Mouse (Mus musculus): ENCODE measurements around the gene Gse1.

The Gse1 gene

DNA sequence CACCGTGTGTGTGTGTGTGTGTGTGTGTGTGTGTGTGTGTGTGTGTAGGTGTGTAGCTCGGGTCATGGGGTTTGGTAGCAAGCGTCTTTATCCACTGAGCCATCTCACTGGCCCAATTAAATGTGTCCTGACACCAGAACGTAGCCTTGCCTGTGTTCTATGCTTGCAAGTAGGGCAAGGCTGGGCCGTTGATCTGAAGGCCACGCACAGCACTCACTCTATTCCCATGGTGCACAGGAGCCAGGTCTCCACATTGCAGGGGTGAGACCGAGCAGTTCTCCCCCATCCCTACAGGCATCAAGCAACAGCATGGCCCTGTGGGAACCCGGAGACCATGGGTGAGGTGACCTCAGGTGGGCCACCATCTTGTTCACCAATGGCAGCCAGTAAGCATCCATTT lies 194.0 kb downstream of the Gse1 start:
- no peak for DNase-seq (ENCODE audit: low spot score in 2 of 2)

DNA sequence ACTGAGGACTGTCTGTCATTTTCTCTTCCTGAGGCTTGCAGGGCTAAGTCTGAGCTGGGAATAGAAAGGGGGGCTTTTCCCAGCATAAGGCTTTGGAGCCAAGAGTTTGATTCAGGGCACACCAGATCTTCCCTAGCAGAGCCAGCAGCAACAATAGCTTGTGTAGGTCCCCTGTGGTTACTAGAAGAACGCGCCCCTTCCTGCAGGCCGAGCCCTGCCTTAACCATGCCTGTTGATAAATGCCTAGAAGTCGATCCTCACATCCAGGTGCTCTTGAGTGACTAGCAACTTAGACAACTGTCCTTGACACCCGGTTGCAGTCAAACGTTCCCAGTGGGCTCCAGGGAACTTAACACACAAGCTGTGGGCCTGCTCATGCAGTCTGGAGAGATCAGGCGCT lies 195.3 kb downstream of the Gse1 start:
- DNase-seq (ENCODE audit: low spot score in 2 of 2), result no peak

DNA sequence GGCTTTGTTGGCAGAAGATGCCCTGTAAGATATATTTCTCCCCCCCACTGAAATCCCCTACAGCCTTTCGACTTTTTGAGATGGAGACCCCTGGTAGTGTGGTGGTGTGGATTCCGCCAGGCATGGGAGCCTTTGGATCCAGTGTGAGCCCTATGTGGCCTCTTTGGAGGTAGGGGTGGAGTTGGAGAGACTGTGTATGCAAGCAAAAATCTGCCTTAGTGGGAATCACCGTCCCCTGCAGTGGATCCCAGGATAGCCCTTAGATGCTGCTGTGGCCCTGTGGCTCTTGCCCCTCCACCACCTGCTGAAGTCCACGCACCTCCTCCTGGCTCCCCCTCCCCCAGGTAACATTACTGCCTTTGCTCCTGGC lies 196.6 kb downstream of the Gse1 start:
- DNase-seq (ENCODE audit: low spot score in 2 of 2), result no peak

DNA sequence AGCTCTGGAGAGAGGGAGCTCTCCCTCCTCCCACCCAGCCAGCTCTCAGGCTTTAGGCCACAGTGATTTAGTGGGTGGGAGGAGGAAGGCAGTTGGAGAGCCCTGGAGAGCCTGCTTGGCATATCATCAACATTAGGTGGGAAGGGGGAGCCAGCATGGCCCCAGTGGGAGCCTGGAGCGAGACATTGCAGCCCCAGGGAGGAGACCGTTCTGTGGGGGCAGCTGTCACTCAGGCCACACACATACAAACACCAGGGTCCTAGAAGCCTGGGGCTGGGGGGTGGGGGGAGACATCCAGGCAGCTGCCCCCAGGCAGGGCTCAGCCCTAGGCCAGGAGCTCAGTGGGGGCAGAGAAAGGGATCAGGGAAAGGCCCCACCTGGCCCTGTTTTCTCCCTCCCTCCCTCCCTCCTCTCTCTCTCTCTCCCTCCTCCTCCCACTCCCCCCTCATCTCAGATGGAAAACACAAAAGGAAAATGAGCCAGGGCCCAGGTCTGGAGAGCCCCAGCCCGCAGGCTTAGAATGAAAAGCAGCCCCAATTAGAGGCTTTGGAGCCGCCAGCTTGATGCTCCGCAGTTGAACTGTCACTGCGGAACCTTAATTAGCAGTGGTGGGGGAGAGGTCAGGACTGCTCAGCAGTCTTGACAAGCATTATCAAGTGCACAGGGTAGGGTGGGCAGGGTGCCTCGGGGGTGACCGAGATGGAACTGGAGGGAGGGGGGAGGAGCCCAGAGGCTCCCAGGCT lies 197.1 kb downstream of the Gse1 start:
- DNase-seq (ENCODE audit: low spot score in 2 of 2), result no peak

DNA sequence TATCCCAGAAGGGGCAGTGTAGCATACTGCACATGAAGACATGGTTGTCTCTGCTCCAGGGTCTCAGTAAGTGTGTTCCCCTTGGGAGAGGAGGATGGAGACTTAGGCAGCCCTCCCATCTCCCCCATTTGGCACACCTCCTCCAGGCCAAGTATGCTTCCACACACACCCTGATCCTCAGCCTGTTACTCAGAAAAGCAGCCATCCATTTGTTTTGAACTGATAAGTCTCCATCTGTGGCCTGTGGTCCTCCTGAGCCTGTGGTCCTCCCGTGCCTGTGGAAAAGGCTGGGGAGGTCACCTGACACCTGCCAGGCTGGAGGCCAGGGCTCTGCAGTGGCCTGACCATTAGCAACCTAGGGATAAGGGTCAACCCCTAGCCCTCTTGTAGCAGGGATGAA lies 197.8 kb downstream of the Gse1 start:
- no peak for DNase-seq (ENCODE audit: low spot score in 2 of 2)

DNA sequence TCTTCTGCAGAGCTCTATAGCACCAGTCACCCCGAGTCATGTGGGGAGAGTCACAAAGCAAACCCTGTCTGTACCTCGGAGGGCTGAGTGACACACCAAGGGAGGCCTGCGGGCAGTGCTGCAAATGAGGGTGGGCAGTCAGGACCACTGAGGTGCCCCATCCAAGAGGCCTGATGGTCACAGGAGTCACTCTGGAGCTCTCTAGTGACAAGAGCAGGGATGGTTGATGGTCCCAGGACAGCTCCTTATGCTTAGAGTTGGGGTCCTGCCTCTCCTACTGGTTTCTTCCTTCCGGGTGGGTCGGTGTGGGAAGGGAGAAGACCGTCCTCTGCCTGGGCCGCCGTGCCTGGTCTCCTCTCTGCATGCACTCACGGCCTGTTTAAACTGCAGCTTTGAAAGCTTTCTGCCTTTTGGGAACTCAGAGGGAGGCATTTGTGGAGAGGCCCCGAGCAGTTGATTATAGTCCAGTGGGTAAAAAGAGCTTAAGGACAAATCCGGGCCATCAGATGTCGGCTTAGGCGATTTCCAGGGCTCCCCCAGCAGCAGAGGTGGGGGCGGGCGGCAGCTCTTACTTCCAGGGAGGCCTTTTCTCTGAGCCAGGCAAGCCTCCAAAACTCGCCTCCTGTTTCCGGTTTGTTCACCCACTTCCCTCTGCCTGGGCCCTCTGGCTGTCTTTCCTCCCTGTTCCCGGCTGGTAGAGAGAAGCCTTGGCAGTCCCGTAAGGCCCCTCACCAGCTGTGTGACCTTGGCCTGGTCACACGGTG lies 198.5 kb downstream of the Gse1 start:
- peak; percentile 50 for DNase-seq (ENCODE audit: low spot score in 2 of 2)

DNA sequence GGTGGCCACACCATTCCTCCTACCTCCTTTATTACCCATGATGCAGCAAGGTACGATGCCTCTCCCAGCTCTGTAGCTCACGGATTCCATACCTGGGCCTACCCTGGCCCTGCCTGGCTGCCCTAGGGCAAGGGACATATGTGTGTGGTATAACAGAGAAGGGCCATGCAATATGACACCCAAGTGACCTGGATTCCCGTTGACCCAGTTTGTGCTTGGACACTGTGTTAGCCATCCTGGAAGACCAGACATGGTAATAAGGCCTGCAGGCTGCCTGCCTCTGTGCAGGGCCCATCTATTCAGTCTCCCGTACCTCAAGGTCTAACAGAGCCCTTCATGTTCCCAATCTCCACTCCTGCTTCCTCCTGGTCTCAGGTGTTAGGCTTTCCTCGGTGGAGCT lies 200.2 kb downstream of the Gse1 start:
- DNase-seq (ENCODE audit: low spot score in 2 of 2), result no peak

DNA sequence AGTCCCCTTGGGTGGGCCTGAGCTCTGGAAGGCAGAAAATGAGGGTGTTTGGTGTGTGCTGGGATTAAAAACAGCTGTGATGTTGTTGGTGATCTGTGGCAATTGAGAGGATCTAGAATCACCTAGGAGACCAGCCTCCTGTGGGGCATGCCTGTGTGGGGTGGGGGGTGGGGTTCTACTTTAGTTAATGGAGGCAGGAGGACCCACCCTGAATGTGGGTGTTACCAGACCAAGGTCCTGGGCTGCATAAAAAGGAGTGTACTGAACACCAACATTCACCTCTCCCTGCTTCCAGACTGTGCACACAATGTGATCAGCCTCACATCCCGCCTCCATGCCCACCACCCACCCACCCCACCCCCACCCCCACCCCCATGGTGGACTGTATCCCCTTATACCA lies 200.9 kb downstream of the Gse1 start:
- no peak for DNase-seq (ENCODE audit: low spot score in 2 of 2)

DNA sequence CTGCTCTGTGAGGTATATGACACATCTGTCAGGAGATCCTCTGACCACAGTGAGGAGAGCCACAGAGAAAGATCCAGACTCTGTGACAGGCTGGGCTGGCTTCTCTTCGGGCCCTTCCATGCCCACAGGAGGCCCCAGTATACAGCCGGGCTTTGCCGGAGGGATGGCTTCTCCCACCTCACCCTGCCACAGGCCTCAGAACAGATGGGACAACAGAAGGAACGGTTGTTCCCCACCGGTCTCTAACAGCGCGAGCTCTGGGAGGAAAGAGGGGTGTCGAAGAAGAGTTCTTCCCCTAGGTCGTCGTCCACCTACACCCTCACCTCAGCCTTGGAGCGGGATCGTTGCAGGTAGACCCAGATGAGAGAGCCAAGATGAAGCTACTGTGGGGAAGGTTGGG lies 202.8 kb downstream of the Gse1 start:
- no peak for DNase-seq (ENCODE audit: low spot score in 2 of 2)

DNA sequence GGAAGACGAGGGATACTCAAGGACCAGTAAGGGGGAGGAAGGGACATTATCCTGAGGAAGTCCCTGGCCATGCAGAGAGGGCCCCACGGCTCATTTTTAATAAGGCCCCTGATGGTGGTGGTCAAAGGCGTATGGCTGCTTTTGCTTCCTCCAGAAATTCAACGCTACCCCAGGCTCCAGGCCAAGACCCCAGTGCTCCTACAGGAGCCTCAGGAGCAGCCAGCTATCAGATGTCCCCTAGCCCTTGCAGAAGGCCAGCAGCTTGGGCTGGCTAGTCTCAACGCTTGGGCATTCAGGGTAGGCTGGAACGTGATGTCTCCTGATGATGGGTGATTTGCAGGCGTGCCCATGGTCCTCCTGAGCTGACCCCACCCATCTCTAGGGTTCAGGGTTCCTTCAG lies 204.2 kb downstream of the Gse1 start:
- no peak for DNase-seq (ENCODE audit: low spot score in 2 of 2)

DNA sequence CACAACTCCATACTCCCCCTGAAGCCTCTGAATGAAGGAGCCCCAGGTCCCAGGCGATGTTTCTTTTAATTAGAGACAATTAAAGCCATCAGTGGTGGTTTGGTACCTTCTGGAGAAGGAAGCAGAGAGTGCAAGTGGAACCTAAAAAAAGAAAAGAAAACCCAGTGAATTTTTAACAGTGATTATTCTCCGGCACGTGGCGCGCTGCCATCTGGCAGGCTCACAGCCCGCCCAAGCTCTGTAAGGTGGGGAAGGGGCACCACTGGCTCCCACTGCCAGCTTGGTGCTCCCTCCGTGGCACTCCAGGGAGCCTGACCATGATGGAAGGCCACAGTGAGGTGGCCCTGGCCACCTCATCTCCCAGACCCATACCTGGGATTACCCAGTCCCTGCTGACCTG lies 204.9 kb downstream of the Gse1 start:
- DNase-seq (ENCODE audit: low spot score in 2 of 2), result no peak

DNA sequence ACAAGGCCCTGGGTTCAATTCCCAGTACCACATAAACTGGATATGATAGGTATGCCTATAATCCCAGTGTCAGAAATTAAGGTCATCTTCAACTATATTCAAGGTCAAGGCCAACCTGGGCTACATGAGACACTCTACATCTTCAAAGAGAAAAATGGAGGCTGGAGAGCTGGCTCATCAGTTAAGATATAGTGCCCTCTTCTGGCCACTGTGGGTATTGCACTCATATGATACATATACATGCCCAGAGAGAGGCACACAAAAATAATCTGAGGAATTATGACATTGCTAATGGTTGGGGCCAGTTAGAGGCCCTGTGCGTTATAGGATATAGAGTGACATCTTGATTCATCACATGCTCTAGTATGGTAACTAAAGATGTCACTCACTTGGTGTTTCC lies 205.5 kb downstream of the Gse1 start:
- DNase-seq (ENCODE audit: low spot score in 2 of 2), result no peak

DNA sequence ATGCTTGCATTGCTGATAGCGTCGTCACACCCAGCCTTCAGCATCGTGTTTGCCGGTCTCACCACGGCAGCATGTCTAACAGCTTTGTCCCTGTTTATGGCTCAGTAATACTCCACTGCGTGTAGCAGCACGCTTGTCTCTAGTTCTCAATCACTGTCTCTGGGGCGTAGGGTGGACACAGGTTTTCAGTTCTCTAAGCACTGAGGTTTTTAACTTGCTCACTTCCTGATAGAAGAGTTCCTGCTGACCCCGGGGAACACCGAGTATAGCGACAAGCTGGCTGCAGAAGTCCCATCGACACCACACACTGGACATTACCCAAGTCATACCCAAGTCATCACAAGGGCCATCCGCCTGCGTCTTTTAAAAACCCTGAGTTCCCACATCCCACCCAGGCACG lies 207.5 kb downstream of the Gse1 start:
- no peak for DNase-seq (ENCODE audit: low spot score in 2 of 2)

DNA sequence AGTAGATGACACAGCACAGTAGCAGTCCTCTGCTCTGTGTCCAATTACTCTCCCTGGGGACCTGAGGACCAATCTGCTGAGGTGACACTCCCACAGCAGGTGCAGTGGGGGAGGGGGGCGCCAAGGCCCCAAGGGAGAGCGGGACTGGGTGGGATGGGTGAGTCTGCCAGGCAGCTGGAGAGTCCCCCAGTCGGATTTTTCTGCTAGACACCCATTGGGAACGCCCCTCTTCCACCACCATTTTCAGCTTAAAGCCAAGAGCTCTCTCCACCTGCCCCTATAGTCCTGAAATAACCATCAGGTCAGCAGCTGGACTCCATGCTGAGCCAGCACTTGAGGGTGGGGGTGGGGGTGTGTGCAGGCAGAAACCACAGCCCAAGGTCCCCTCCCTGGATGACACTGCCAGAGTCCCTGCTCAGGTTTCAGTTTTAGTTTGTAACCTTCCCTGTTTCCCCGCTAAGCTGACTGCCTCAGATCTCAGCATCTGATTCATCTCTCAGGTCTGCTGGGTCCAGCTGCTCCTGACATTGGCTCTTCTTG lies 208.3 kb downstream of the Gse1 start:
- no peak for DNase-seq (ENCODE audit: low spot score in 2 of 2)

DNA sequence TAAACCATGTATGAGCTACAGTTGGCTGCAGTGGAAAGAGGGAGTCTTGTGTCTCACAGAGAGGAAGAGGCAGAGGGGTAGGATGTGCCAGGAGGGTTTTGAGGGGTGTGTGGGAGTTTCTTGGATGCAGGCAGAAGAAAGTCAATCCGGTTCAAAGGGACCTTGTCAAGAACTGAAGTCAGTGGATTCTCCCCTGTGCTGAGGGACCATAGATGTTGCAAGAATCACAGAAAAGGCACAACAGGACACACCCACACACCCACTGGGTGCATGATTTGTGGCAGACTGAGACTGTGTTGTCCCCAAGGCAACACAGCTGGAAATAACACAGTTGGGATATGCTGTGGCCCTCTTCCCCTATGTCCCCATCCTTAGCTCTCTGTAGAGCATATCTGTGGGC lies 209.0 kb downstream of the Gse1 start:
- DNase-seq (ENCODE audit: low spot score in 2 of 2), result no peak

DNA sequence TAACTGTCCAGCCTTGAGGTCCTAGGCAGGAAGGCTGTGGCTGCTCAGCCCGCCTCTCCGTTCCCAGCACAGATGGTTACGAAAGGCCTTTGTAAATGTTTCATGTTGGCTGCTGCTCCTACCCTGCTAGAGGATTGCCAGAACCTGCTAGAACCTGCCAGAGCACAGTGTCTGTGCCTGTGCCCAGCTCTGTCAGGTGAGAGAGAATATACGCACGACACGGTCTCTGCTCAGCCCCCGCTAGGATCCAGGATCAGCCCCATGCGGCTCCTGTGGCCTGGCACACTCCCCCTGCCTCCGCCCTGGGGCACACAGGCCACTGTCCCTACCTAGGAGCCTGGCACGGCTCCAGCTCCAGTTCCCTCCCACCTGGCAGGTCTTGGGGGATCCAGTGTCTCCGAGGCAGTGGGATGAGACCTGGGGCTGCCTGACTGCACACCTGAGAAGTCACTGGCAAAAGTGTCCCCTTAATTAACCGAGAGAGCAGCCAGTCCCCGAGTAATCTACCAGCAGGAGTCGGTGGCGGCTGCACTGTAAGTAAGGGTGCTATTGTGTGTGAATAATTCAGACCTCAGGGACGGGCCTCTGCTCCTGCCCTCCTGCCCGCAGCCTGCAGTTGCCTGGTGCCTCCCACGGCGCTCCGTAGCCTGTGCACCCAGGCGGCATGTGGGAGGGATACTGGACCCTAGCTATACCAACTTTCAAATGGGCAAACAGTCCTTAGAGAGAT lies 209.6 kb downstream of the Gse1 start:
- no peak for DNase-seq (ENCODE audit: low spot score in 2 of 2)

DNA sequence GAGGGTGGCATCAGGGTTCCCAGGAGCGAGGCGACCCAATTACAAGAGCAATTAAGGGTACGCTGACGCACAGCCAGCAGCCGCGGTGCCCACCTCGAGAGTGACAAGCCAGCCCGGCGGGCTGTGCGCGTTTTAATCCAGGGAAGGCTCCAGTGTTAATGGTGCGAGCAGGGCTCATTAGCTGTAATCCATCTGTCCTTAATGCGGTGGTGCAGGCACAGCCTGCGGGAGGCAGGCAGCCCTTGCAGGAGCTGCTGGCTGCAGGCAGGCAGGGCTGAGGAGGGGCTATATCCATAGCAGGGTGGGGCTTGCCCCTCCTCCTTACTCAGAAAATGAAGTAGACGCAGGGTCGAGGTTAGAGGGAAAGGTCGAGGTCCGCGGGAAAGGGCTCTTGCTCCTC lies 211.1 kb downstream of the Gse1 start:
- no peak for DNase-seq (ENCODE audit: low spot score in 2 of 2)

DNA sequence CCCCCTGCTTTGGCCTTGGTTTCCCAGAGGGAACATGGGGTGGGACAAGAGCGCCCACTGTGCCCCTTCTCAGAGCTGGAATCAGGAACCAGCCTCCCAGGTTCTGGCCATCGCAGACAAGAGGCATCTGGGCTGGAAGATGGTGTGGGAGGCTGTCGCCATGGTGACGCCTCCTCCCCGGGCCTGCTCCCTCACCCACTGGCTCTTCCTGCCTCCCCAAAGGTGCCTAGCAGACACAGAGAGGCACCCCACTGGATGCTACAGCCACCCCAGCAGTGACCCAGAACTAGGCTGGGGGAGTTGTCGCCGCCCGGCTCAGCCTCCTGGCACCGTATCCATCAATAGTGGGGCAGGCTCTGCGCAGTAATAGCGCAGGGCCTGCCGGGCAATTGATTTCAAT lies 212.5 kb downstream of the Gse1 start:
- no peak for DNase-seq (ENCODE audit: low spot score in 2 of 2)

DNA sequence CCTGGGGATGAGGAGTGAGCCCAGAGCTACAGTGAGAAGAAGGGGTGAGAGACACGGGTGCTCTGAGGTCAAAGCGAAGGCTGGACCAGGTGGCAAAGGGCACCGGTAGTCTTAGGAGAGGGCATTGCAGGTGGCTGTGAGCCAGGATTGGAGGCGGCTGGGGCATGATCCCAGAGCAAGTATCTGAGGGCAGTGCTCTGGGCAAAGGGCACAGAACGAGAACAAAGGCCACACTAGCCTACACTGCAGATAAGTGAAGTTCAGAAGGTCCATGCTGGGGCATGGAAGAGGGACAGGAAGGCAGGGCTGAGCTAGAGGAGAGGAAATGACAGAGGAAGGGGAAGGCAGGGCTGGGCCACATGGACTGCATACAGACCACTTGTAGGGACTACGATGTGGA lies 213.4 kb downstream of the Gse1 start:
- no peak for DNase-seq (ENCODE audit: low spot score in 2 of 2)

DNA sequence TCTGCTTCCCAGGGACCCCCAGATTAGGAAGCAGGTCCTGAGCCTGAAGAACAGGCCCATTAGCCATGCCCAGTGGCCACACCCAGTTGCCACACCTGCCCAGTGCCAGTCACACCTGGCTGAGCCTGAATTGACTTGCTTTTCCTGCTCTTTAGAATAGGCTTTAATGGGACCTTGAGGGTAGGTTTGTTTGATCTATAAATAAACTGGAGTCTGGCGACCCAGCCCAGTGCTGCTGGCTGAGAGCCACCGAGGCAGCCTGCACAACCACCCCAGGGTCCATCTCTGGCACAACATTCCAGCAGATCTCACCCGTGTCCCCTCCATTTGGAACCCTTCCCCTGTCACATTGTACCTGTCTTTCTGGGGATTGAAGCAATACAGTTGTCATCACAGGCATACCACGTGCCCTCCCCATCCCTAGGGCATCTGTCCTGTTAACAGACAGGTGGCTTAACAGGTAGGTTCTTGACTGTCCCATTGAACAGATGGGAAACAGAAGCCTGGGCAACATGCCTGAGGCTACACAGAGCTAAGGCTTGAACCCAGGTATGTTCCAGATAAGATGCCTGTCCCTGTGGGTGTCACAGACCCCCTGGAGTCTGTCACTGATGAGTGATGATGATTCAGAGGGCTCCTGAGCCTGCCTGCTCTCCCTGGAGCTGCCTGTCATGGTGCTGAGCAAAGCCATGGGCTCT lies 214.2 kb downstream of the Gse1 start:
- no peak for DNase-seq (ENCODE audit: low spot score in 2 of 2)

DNA sequence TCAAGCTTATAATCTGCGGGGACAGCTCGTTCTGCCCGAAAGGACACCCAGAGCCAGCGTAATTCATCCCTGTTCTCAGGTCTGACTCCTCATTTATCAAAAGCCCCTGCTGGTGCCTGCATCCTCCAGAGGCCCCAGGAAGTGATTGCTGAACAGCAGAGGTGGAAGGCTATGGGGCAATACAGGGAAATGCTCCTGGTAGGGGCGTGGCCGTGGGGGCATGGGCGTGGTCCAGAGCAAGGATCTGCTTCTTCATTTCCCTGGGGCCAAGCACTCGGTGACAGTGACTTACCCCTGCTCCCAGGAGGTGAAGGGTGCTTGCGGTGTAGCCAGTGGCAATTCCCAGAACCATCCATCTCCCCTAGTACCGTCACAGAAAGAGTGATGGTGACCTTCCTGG lies 217.0 kb downstream of the Gse1 start:
- no peak for DNase-seq (ENCODE audit: low spot score in 2 of 2)

DNA sequence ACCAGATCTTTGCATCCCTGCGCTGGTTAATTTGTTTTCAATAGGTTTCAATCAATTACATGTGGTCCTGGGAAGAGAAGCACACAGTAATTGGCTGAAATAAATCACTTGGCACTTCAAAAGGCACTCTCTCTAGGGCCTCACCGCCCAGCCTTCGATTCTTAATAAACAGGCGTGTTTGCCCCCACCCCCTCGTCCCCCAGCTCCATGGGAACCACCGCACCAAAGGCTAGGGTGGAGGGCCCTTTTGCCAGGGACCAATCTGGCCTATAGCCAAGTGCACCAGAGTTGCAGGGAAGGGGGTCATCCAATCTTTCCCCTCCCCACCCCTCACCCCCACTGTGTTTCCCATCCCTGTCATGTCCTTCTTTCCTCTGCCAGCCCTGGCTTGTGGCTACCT lies 219.9 kb downstream of the Gse1 start:
- no peak for DNase-seq (ENCODE audit: low spot score in 2 of 2)
